Mouse (Mus musculus) liver, embryonic 11.5 days (tissue): ENCODE data around the gene Snx20. TPM values are rescaled to one million over a fixed set of nuclear protein-coding genes. Genes with fewer than 3 reads are reported as not detected.

Experiments used
- ATAC-seq: fragments of 200-750 bp; cut with Nextera tagmentation; replicated peaks from 2 replicates; pipeline ENCODE4 v1.8.0; 2017; ENCODE audit warnings: moderate number of reproducible peaks, mild to moderate bottlenecking, moderate TSS enrichment, moderate library complexity; ENCODE audit not compliant: low FRiP score
- DNase-seq: peaks from one replicate; pipeline ENCODE4 v3.0.0-alpha.2; 2017; ENCODE audit warnings: low spot score
- H3K27ac ChIP-seq: fragments of 300-500 bp; sonication (generic); 2 replicates; pipeline ENCODE4 v1.5.1; 2014; ENCODE audit warnings: mild to moderate bottlenecking, low read depth, low read length, control low read depth
- H3K27me3 ChIP-seq: fragments of 300-500 bp; sonication (generic); replicated peaks from 2 replicates; pipeline ENCODE4 v1.6.1; 2014; ENCODE audit warnings: low read length, mixed read lengths; ENCODE audit not compliant: control insufficient read depth, insufficient read depth
- H3K36me3 ChIP-seq: fragments of 300-500 bp; sonication (generic); 2 replicates; pipeline ENCODE4 v1.6.1; 2014; ENCODE audit warnings: mild to moderate bottlenecking, low read length, moderate library complexity, mixed read lengths; ENCODE audit not compliant: control insufficient read depth, insufficient read depth
- H3K4me1 ChIP-seq: fragments of 300-500 bp; sonication (generic); replicated peaks from 2 replicates; pipeline ENCODE4 v1.6.1; 2014; ENCODE audit warnings: low read length, mixed read lengths; ENCODE audit not compliant: control insufficient read depth, insufficient read depth
- H3K4me2 ChIP-seq: fragments of 300-500 bp; sonication (generic); 2 replicates; pipeline ENCODE4 v1.6.1; 2014; ENCODE audit warnings: mild to moderate bottlenecking, control low read depth, moderate library complexity
- H3K4me3 ChIP-seq: fragments of 300-500 bp; sonication (generic); 2 replicates; pipeline ENCODE4 v1.5.1; 2014; ENCODE audit warnings: low read depth, low read length, control low read depth
- H3K9ac ChIP-seq: fragments of 300-500 bp; sonication (generic); 2 replicates; pipeline ENCODE4 v1.6.1; 2014; ENCODE audit warnings: low read depth, low read length, control low read depth
- H3K9me3 ChIP-seq: fragments of 300-500 bp; sonication (generic); 2 replicates; pipeline ENCODE4 v1.6.1; 2016; ENCODE audit warnings: low read length, inconsistent platforms, mixed read lengths; ENCODE audit not compliant: control insufficient read depth
- WGBS: fragments of 180-500 bp; shearing (Covaris S2); extraction: QIAGEN DNeasy Blood & Tissue Kit; methylation state at CpG from one replicate; pipeline ENCODE4 v1.1.7; 2014; 5-methylcytosine and 5-hydroxymethylcytosine counted together
- polyA plus RNA-seq: library from polyadenylated mRNA; unstranded; fragments of >200 nt; fragmentation: Nextera tagmentation; extraction: Ambion mirVana; gene quantifications from 2 replicates; pipeline ENCODE4 v1.2.1, GENCODE M21; 2014

Snx20 gene
- 2.3 and 2.6 TPM in 2 replicates for polyA plus RNA-seq

DNA sequence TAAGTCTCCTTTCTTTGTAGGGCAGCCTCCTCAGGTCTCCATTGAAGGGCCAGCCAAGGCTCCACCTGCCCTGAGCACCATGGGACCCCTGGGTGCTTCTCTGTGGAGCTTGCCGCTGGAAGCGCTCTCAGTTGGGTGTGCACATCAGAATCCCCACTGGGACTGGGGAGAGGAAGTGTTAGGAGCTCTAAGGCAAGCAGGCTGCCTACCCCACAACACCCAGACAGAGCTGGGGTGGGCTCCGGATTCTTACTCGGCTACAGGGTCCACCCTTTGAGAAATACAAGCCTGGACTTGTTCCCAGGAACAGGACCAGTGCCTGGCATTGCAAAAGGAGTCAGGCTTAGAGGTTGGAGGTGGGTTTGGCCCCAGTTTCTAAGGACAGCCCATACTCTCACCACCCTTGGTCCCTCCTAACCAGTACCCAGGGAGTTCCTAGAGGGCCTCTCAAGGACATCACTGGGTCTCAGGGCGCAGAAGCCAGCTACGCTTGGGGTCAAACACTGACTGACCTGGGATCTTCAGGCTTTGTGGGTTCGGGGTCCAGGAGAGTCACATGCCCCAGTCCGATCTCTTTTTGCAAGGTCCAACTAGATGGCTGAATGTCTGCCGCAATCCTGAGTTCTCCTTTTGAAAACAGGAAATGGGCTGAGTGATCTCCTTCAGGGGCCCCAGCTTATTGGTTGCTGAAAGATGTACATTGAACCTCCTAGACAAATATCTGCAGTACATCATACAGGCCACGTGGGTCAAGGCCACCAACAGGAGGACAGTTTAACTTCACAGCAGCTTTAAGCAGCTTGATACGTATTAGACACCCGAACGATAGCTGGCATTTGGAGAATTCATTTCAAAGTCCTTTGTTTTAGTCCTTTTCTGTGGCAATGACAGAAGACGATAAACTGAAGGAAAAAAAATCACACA is at the start of gene Snx20:
Gene Snx20 (minus strand): TSS at position 655 of the 924 bp plus-strand sequence.
- Histone ChIP-seq H3K4me3 (peak within 1 kb of the TSS; percentile 30), H3K27ac (no peak within 1 kb of the TSS), H3K27me3 (no peaks in the 10 kb centered on the region), H3K4me1 (no peaks in the 10 kb centered on the region), H3K9me3 (no peaks in the 10 kb centered on the region), H3K9ac (no peak within 1 kb of the TSS), H3K36me3 (no peaks in the 10 kb centered on the region), H3K4me2 (peak within 1 kb of the TSS; percentile 28)
- DNase-seq (no peak), ATAC-seq (0 out of 2 replicates have a peak, but pooled peaks have one; percentile 53)
- 69% methylated on average over 14 of the region's 14 CpGs for WGBS

DNA sequence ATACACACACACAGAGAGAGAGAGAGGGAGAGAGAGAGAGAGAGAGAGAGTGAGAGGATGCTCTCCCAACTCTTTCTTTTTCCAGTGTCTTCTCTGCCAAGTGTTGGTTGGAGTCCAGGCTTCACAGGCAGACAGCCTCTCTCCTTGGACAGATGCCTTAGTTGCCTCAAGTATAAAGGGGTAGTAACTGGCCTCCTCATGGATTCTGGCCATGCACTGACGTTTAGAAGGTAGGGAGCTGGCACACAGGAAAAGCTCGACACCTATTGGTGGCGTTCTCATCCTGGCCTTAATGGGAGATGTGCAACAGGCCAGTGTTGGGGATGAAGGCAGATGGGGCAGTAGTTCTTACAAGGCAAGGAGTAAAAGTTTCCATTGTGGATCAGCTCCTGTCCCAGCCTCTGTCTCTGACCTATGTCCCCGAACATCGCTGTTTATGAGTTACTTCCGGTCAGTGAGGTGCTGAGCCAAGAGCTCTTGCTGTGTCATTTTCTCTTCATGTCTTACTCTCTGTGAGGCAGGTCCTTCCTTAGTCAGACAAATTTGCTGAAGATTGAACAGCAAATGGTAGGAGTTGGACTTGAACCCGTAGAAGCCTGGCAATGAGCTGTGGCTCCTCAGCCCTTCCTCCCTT is 47.8 kb upstream of the Snx20 start:
- DNase-seq, result no peak
- no peak for ATAC-seq
- H3K27ac ChIP-seq, result no peak overlapping the region

DNA sequence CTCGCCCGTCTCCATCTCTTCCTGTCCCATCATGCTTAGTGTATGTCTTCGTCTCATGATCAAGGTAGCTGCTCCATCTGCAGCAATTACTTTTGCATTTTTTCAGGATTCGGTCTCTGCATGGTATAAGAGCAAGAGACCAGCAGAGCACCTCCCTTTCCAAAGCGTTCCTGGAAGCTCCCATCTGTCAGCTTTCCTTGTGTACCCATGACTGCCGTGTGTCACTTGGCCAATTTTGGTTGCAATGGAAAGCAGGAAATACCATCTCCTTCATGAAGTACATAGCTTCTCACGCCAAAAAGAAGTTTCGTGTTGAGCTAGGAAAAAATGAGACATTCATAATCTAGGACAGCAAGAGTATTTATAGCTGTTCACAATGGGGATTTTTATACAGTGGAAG is 45.1 kb upstream of the Snx20 start:
- H3K27me3 ChIP-seq, result no peaks in the 10 kb centered on the region
- DNase-seq (no peak), ATAC-seq (no peak)
- no peak overlapping the region for H3K4me3 ChIP-seq
- 85% methylated on average over 8 of the region's 8 CpGs for WGBS
- H3K9ac ChIP-seq, result no peak overlapping the region
- H3K4me1 ChIP-seq, result no peaks in the 10 kb centered on the region
- H3K27ac ChIP-seq, result no peak overlapping the region
- H3K9me3 ChIP-seq, result no peaks in the 10 kb centered on the region
- no peaks in the 10 kb centered on the region for H3K36me3 ChIP-seq
- no peak overlapping the region for H3K4me2 ChIP-seq

More for the DNA sequence above, 47.8 kb upstream of the Snx20 start:
- Histone ChIP-seq H3K36me3 (no peaks in the 10 kb centered on the region), H3K4me3 (no peak overlapping the region), H3K9ac (no peak overlapping the region), H3K9me3 (no peaks in the 10 kb centered on the region), H3K27me3 (no peaks in the 10 kb centered on the region), H3K4me2 (no peak overlapping the region), H3K4me1 (no peaks in the 10 kb centered on the region)
- 84% methylated on average over 7 of the region's 7 CpGs for WGBS

DNA sequence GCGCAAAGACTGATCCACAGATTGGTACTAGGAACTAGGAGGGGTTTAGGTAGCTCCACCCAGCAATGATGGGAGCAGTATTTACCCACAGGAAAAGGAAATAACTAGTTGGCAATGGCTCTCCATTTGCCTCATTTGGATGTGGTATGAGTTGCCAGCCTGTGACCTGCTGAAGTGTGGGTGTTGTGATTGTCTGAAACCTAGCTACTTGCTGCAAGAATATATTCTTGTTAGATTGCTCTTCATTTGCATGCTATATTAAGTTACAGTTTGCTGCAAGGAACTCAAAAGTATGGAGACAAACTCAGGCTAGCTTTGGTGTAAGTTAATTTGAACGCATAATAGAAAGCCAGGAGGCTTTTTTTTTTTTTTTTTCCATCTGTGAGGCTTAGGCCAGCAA is 44.6 kb upstream of the Snx20 start:
- H3K4me1 ChIP-seq, result no peaks in the 10 kb centered on the region
- H3K9me3 ChIP-seq, result no peaks in the 10 kb centered on the region
- no peak overlapping the region for H3K4me3 ChIP-seq
- H3K27ac ChIP-seq, result no peak overlapping the region
- no peak overlapping the region for H3K9ac ChIP-seq
- 84% methylated on average over 2 of the region's 2 CpGs for WGBS
- no peak overlapping the region for H3K4me2 ChIP-seq
- ATAC-seq (no peak), DNase-seq (no peak)
- no peaks in the 10 kb centered on the region for H3K27me3 ChIP-seq
- H3K36me3 ChIP-seq, result no peaks in the 10 kb centered on the region

DNA sequence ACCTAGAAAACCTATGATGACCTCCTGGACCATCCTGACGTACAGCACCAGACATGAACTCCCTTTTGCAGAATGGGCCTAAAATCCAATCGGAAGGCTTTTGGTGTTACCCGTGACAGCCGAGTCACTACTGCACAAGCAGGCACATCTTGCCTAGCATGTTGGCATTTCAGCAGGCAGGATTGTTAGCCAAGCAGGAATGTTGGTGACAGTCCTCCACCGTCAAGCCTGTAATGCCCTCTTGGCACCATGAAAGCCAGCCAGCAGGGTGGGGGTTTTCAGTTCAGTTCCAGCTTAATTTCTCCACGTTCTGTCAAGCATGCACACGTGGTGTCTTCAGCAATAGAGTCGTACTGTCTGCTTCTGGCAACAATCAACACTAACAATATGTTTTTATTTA is 41.1 kb upstream of the Snx20 start:
- no peak overlapping the region for H3K4me3 ChIP-seq
- DNase-seq (no peak), ATAC-seq (no peak)
- no peaks in the 10 kb centered on the region for H3K27me3 ChIP-seq
- no peak overlapping the region for H3K4me2 ChIP-seq
- H3K9ac ChIP-seq, result no peak overlapping the region
- 83% methylated on average over 8 of the region's 8 CpGs for WGBS
- no peaks in the 10 kb centered on the region for H3K9me3 ChIP-seq
- H3K4me1 ChIP-seq, result no peaks in the 10 kb centered on the region
- H3K27ac ChIP-seq, result no peak overlapping the region
- H3K36me3 ChIP-seq, result no peaks in the 10 kb centered on the region

DNA sequence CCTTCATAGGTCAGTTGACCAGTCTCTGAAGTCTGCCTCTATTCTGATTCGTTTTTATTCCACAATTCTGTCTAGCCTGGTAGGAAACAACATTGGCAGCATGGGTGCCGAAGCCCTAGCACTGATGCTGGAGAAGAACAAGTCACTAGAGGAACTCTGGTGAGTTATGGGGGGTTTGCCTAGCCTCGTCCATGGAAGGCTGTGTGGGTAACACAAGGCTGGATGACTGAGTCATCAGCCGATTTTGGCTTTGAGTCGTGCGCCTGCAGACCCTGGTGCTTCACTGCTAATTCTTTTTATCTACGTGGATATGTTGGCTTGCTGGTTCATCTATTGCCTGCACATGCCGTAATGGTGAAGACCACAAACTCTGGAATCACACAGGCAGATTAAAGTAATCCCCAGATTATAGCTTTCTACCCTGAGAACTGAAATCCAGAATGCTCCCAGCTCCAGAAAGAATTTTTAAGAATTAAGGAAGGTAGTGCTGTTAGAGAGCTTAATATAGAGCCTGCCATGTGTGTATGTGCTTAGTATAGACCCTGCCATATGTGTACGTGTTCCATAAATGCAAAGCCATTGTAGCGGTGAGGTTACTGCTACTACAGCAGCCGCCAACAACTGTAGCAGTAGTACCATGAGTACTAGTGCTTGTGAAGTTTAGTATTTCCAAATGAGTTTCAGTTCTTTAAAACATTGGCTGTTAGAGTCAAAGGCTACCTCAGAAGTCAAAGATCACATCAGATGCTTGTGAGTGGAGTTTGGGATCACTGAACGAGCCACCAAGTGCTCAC is 39.6 kb upstream of the Snx20 start:
- no peak overlapping the region for H3K4me3 ChIP-seq
- ATAC-seq, result no peak

DNA sequence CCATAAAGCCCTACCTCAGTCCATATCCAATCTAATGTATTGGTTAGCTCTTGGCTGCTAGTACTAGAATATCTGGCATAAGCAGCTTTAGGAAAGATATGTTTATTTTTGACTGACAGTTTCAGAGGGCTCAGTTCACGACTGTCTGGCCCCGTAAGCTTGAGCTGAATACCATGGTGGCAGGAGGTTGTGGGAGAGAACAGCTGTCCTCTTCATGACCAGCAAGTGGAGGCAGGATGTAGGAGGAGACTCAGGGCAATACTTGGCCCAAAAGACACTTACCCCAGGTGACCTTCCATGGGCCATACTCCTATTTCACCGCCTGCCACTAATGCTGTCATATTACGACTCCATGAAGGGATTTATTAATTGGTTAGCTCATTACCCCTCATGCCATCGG is 37.9 kb upstream of the Snx20 start:
- no peak overlapping the region for H3K27ac ChIP-seq
- no peaks in the 10 kb centered on the region for H3K9me3 ChIP-seq
- 79% methylated on average over 5 of the region's 5 CpGs for WGBS
- no peak overlapping the region for H3K4me2 ChIP-seq
- no peaks in the 10 kb centered on the region for H3K4me1 ChIP-seq
- H3K36me3 ChIP-seq, result no peaks in the 10 kb centered on the region
- H3K4me3 ChIP-seq, result no peak overlapping the region
- H3K9ac ChIP-seq, result no peak overlapping the region
- no peaks in the 10 kb centered on the region for H3K27me3 ChIP-seq
- DNase-seq (no peak), ATAC-seq (no peak)

More for the DNA sequence above, 39.6 kb upstream of the Snx20 start:
- DNase-seq, result no peak
- 78% methylated on average over 12 of the region's 12 CpGs for WGBS
- H3K9me3 ChIP-seq, result no peaks in the 10 kb centered on the region
- no peak overlapping the region for H3K4me2 ChIP-seq
- H3K36me3 ChIP-seq, result no peaks in the 10 kb centered on the region
- H3K9ac ChIP-seq, result no peak overlapping the region
- H3K27ac ChIP-seq, result no peak overlapping the region
- no peaks in the 10 kb centered on the region for H3K27me3 ChIP-seq
- H3K4me1 ChIP-seq, result no peaks in the 10 kb centered on the region

DNA sequence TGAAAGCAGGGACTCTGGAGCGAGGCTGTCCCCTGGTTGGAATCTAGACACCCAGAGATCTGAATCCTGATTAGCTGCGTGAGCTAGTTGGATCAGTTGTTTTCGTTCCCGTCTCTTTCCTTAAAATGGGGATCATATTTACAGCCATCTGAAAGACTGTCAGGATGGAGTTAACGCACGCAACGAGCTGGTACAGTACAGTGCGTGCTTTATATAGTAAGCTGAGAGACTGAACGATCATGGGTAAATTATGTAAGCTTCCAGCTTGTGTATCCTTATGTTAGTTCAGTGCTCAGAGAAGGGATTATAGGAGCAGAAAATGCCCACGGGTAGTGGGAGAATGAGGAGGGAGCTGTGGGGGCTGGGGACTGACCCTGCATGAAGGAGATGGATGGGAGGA is 35.6 kb upstream of the Snx20 start:
- no peak for DNase-seq
- H3K27ac ChIP-seq, result no peak overlapping the region
- 83% methylated on average over 10 of the region's 10 CpGs for WGBS
- H3K4me3 ChIP-seq, result no peak overlapping the region
- no peaks in the 10 kb centered on the region for H3K36me3 ChIP-seq
- no peaks in the 10 kb centered on the region for H3K27me3 ChIP-seq
- no peak overlapping the region for H3K9ac ChIP-seq
- H3K4me2 ChIP-seq, result no peak overlapping the region
- H3K9me3 ChIP-seq, result no peaks in the 10 kb centered on the region
- ATAC-seq, result no peak
- H3K4me1 ChIP-seq, result no peaks in the 10 kb centered on the region
